ENCODE assay signal across 10 mouse cellular contexts in genomic region chr11:84760622-84761196, GRCm38 (mm10). TPM values are rescaled to one million over a fixed set of nuclear protein-coding genes. Genes with fewer than 3 reads are reported as not detected.
DNase-seq lines count a peak whose midpoint lies in the region; ATAC-seq and TF ChIP-seq lines count a peak whose summit lies in the region.
"Had no signal": no experiment of that assay in that cellular context is flagged by ENCODE, and none has a peak within 500 bp of the region (broad histone marks: within the 10 kb centered on the region; RNA-seq: fewer than 3 reads in every experiment).

No protein-coding gene starts in this region.

- H3K4me3 ChIP-seq in forebrain, embryonic 14.5 days (ENCODE audit: low read depth, low read length): no peak overlapping the region
- peak overlapping the region; percentile 32 for H3K4me3 ChIP-seq in layer of hippocampus, adult 2 months
- H3K4me3 ChIP-seq in midbrain, embryonic 16.5 days (ENCODE audit: low read depth, low read length): no peak overlapping the region
- H3K4me3 ChIP-seq: heart, embryonic 15.5 days had no signal

- 17% methylated on average over 15 of the region's 15 CpGs for WGBS in forebrain, embryonic 14.5 days
- 4% methylated on average over 15 of the region's 15 CpGs for WGBS in midbrain, embryonic 16.5 days

- H3K9me3 ChIP-seq in forebrain, embryonic 14.5 days (replicated peaks; ENCODE audit: control insufficient read depth, low read length): no peaks in the 10 kb centered on the region
- no peaks in the 10 kb centered on the region for H3K9me3 ChIP-seq in midbrain, embryonic 16.5 days (replicated peaks; ENCODE audit: control insufficient read depth, low read length, poor library complexity, severe bottlenecking)
- H3K9me3 ChIP-seq: heart, embryonic 15.5 days had no signal

- peaks cover 19% of the 10 kb centered on the region for H3K27me3 ChIP-seq in forebrain, embryonic 14.5 days (replicated peaks; ENCODE audit: control insufficient read depth, insufficient read depth, low read length)
- no peaks in the 10 kb centered on the region for H3K27me3 ChIP-seq in midbrain, embryonic 16.5 days (ENCODE audit: control insufficient read depth, insufficient read depth, low read depth, low read length)

- DNase-seq in cerebellum, postnatal 10 days: peak; percentile 74 to 80
- DNase-seq in forebrain, embryonic 14.5 days (ENCODE audit: low spot score): peak; percentile 84
- DNase-seq in layer of hippocampus, adult 2 months (ENCODE audit: low spot score in 2 of 2): peak; percentile 49 to 77
- DNase-seq in yolk sac, embryonic 10.5 days (ENCODE audit: low spot score): no peak
- DNase-seq in urinary bladder, postnatal 4 days (ENCODE audit: low spot score in 2 of 2): no peak
- no peak for DNase-seq in thymus, adult 18-20 months
- no peak for DNase-seq in lung, adult 18-20 months

- TF ChIP-seq CTCF in layer of hippocampus, adult 2 months (conservative IDR thresholded peaks at IDR 0.05): no peak

- peak overlapping the region; percentile 53 for H3K27ac ChIP-seq in forebrain, embryonic 14.5 days (ENCODE audit: low read depth, low read length)
- H3K27ac ChIP-seq in layer of hippocampus, adult 2 months: peak overlapping the region; percentile 84
- H3K27ac ChIP-seq in midbrain, embryonic 16.5 days (ENCODE audit: low read length): peak overlapping the region; percentile 83
- H3K27ac ChIP-seq: heart, embryonic 15.5 days had no signal

- H3K36me3 ChIP-seq in forebrain, embryonic 14.5 days (ENCODE audit: control insufficient read depth, insufficient read depth, low read length): no peaks in the 10 kb centered on the region
- H3K36me3 ChIP-seq in midbrain, embryonic 16.5 days (ENCODE audit: control insufficient read depth, insufficient read depth, low read length): no peaks in the 10 kb centered on the region
- H3K36me3 ChIP-seq: heart, embryonic 15.5 days had no signal

- peak overlapping the region; percentile 33 for H3K4me2 ChIP-seq in forebrain, embryonic 14.5 days (ENCODE audit: low read length)
- H3K4me2 ChIP-seq in midbrain, embryonic 16.5 days (ENCODE audit: low read length): peak overlapping the region; percentile 46
- H3K4me2 ChIP-seq: heart, embryonic 15.5 days had no signal

- peaks cover 18% of the 10 kb centered on the region for H3K4me1 ChIP-seq in forebrain, embryonic 14.5 days (ENCODE audit: control insufficient read depth, insufficient read depth, low read length)
- H3K4me1 ChIP-seq in midbrain, embryonic 16.5 days (ENCODE audit: control insufficient read depth, insufficient read depth, low read length): peaks cover 37% of the 10 kb centered on the region

- no peak overlapping the region for H3K9ac ChIP-seq in forebrain, embryonic 14.5 days (ENCODE audit: low read length)
- peak overlapping the region; percentile 42; the same call in 1 of the 2 replicates for H3K9ac ChIP-seq in midbrain, embryonic 16.5 days (ENCODE audit: low read depth, low read length)
- H3K9ac ChIP-seq: heart, embryonic 15.5 days had no signal

- peak; percentile 78 for ATAC-seq in forebrain, embryonic 14.5 days
- ATAC-seq in midbrain, embryonic 16.5 days: peak; percentile 86
- ATAC-seq: Patski had no signal

RNA-seq across cellular contexts. Expression of gene Mrm1, which starts 58.6 kb away (rescaled TPM):
- 10.5 and 12.1 TPM in 2 replicates for polyA plus RNA-seq in forebrain, embryonic 14.5 days (2014; fragmentation: Nextera tagmentation; extraction: Ambion mirVana)
- total RNA-seq in layer of hippocampus, adult 2 months (2021): 10 to 100 TPM in 1 of 2 experiments, 1 to 10 TPM in 1; 8.5 to 16.7 TPM
- 12.8 and 18.5 TPM in 2 replicates for polyA plus RNA-seq in midbrain, embryonic 16.5 days (2015; fragmentation: Nextera tagmentation; extraction: Ambion mirVana)

Comparison
In these comparisons a context has a peak if more than half of its experiments do, and no peak if none do; other contexts are left out.
1. DNase-seq: peak in cerebellum, postnatal 10 days (2 of 2), forebrain, embryonic 14.5 days (single experiment) and layer of hippocampus, adult 2 months (2 of 2); none in yolk sac, embryonic 10.5 days (single experiment), urinary bladder, postnatal 4 days (0 of 2), thymus, adult 18-20 months (0 of 2) and lung, adult 18-20 months (0 of 2).
2. Peak in every context shown above with its lines, with median percentiles within 50 percentile points of each other: H3K27ac ChIP-seq.